Mouse (Mus musculus): ENCODE data around the gene Zfp109.
"Not testable (repeated sequence)": the region's sequence is repeated elsewhere in the genome, so short reads cannot be mapped to it uniquely, and the experiment has no call there.

The Zfp109 gene

GRCm38 (mm10) chr7:24237040-24237791, at the start of gene Zfp109:
Zfp109 (minus strand) TSS chr7:24237560.
- DNase-seq, result peak; percentile 61

GRCm38 (mm10) chr7:24286916-24287315, 49.6 kb upstream of the Zfp109 start:
- DNase-seq, result no peak

- DNase-seq, result no peak
Observed at GRCm38 (mm10) chr7:24286090-24286489, 48.7 kb upstream of the Zfp109 start.

- DNase-seq, result no peak
Observed at GRCm38 (mm10) chr7:24280858-24281145, 43.4 kb upstream of the Zfp109 start.

GRCm38 (mm10) chr7:24280031-24280857, 42.9 kb upstream of the Zfp109 start:
- no peak for DNase-seq

GRCm38 (mm10) chr7:24278771-24279170, 41.4 kb upstream of the Zfp109 start:
- not testable (repeated sequence) for DNase-seq

GRCm38 (mm10) chr7:24274456-24274855, 37.1 kb upstream of the Zfp109 start:
- no peak for DNase-seq

- no peak for DNase-seq
Observed at GRCm38 (mm10) chr7:24271191-24271590, 33.8 kb upstream of the Zfp109 start.

GRCm38 (mm10) chr7:24270288-24270672, 32.9 kb upstream of the Zfp109 start, which contains the start of gene Zfp93:
Zfp93 (plus strand) TSS chr7:24270420.
- peak; percentile 75 for DNase-seq

- DNase-seq, result no peak
Observed at GRCm38 (mm10) chr7:24269667-24270287, 32.4 kb upstream of the Zfp109 start.

GRCm38 (mm10) chr7:24269256-24269655, 31.9 kb upstream of the Zfp109 start:
- DNase-seq, result no peak

- peak; percentile 44 for DNase-seq
Observed at GRCm38 (mm10) chr7:24268176-24269155, 31.1 kb upstream of the Zfp109 start.

- no peak for DNase-seq
Observed at GRCm38 (mm10) chr7:24260000-24260312, 22.6 kb upstream of the Zfp109 start.

GRCm38 (mm10) chr7:24259306-24259999, 22.1 kb upstream of the Zfp109 start:
- no peak for DNase-seq

GRCm38 (mm10) chr7:24254633-24255474, 17.5 kb upstream of the Zfp109 start, which contains the start of gene Zfp108:
Zfp108 (plus strand) TSS chr7:24254794.
- DNase-seq, result peak; percentile 59

GRCm38 (mm10) chr7:24253779-24254615, 16.6 kb upstream of the Zfp109 start:
- no peak for DNase-seq

- DNase-seq, result no peak
Observed at GRCm38 (mm10) chr7:24211343-24211742, 26.0 kb downstream of the Zfp109 start, which contains the start of gene Zfp111. Zfp111 (minus strand) TSS chr7:24211443.

- DNase-seq, result no peak
Observed at GRCm38 (mm10) chr7:24210296-24210695, 27.1 kb downstream of the Zfp109 start.

- DNase-seq, result no peak
Observed at GRCm38 (mm10) chr7:24208282-24208886, 29.0 kb downstream of the Zfp109 start.
